ENCODE assay signal across 10 mouse cellular contexts in genomic region chr2:26357484-26357883, GRCm38 (mm10). TPM values are rescaled to one million over a fixed set of nuclear protein-coding genes. Genes with fewer than 3 reads are reported as not detected.
DNase-seq lines count a peak whose midpoint lies in the region; ATAC-seq lines count a peak whose summit lies in the region.
"Had no signal": no experiment of that assay in that cellular context is flagged by ENCODE, and none has a peak within 500 bp of the region (broad histone marks: within the 10 kb centered on the region; RNA-seq: fewer than 3 reads in every experiment).

No protein-coding gene starts in this region.

- H3K4me1 ChIP-seq in limb, embryonic 11.5 days (ENCODE audit: control insufficient read depth, insufficient read depth, low read length) = peaks cover 3% of the 10 kb centered on the region; the same call in 1 of the 2 replicates
- peaks cover 18% of the 10 kb centered on the region for H3K4me1 ChIP-seq in limb, embryonic 10.5 days
- peaks cover 6% of the 10 kb centered on the region for H3K4me1 ChIP-seq in embryonic facial prominence, embryonic 13.5 days

- no peak overlapping the region for H3K4me3 ChIP-seq in limb, embryonic 11.5 days (ENCODE audit: low read depth, low read length)
- no peak overlapping the region for H3K4me3 ChIP-seq in limb, embryonic 10.5 days
- no peak overlapping the region for H3K4me3 ChIP-seq in embryonic facial prominence, embryonic 13.5 days
- H3K4me3 ChIP-seq: heart, embryonic 13.5 days had no signal

- no peak for ATAC-seq in limb, embryonic 11.5 days (ENCODE audit: insufficient number of reproducible peaks, low FRiP score, low TSS enrichment, low read depth)
- no peak for ATAC-seq in embryonic facial prominence, embryonic 13.5 days (ENCODE audit: insufficient number of reproducible peaks, insufficient read depth, low FRiP score, low TSS enrichment, low read depth)
- ATAC-seq in monocyte, adult 5-6 weeks (replicated peaks; ENCODE audit: insufficient number of reproducible peaks, low FRiP score, low TSS enrichment, poor library complexity, severe bottlenecking) = no peak
- ATAC-seq: Patski had no signal

- WGBS in limb, embryonic 11.5 days = 58% methylated on average over 15 of the region's 15 CpGs
- WGBS in limb, embryonic 10.5 days = 64% methylated on average over 15 of the region's 15 CpGs
- 46% methylated on average over 15 of the region's 15 CpGs for WGBS in embryonic facial prominence, embryonic 13.5 days

- no peak for DNase-seq in limb, embryonic 11.5 days (ENCODE audit: low spot score)
- DNase-seq in limb, embryonic 10.5 days (ENCODE audit: low spot score) = no peak
- peak; percentile 52 for DNase-seq in R1 (ENCODE audit: low read depth, low spot score)
- peak; percentile 73 to 85 for DNase-seq in kidney, postnatal 4 days
- DNase-seq in adrenal gland, adult 18-20 months (ENCODE audit: low spot score in 2 of 2) = no peak
- DNase-seq: layer of hippocampus, adult 9-11 months had no signal

- H3K27ac ChIP-seq in limb, embryonic 11.5 days (replicated peaks; ENCODE audit: low read depth, low read length) = no peak overlapping the region
- no peak overlapping the region for H3K27ac ChIP-seq in limb, embryonic 10.5 days
- no peak overlapping the region for H3K27ac ChIP-seq in embryonic facial prominence, embryonic 13.5 days
- H3K27ac ChIP-seq: heart, embryonic 13.5 days had no signal

- H3K4me2 ChIP-seq in limb, embryonic 11.5 days (ENCODE audit: low read depth, severe bottlenecking) = no peak overlapping the region
- H3K4me2 ChIP-seq in embryonic facial prominence, embryonic 13.5 days = no peak overlapping the region
- H3K4me2 ChIP-seq: heart, embryonic 13.5 days had no signal

- H3K36me3 ChIP-seq in limb, embryonic 11.5 days (ENCODE audit: control insufficient read depth, insufficient read depth, low read length) = no peaks in the 10 kb centered on the region; the same call in none of the 2 replicates
- H3K36me3 ChIP-seq in limb, embryonic 10.5 days = peaks cover 11% of the 10 kb centered on the region
- H3K36me3 ChIP-seq in embryonic facial prominence, embryonic 13.5 days = 0 out of 2 replicates have a peak, but pooled peaks cover 4% of the 10 kb centered on the region

- no peaks in the 10 kb centered on the region for H3K9me3 ChIP-seq in limb, embryonic 11.5 days (ENCODE audit: control insufficient read depth, low read length)
- no peaks in the 10 kb centered on the region for H3K9me3 ChIP-seq in limb, embryonic 10.5 days (replicated peaks)
- H3K9me3 ChIP-seq in embryonic facial prominence, embryonic 13.5 days = no peaks in the 10 kb centered on the region
- H3K9me3 ChIP-seq: heart, embryonic 13.5 days had no signal

- H3K27me3 ChIP-seq in limb, embryonic 11.5 days (ENCODE audit: control insufficient read depth, insufficient read depth, low read length) = no peaks in the 10 kb centered on the region
- H3K27me3 ChIP-seq in limb, embryonic 10.5 days (ENCODE audit: low read depth, poor library complexity, severe bottlenecking) = no peaks in the 10 kb centered on the region
- H3K27me3 ChIP-seq in embryonic facial prominence, embryonic 13.5 days = no peaks in the 10 kb centered on the region
- H3K27me3 ChIP-seq: heart, embryonic 13.5 days; Patski had no signal

- H3K9ac ChIP-seq in limb, embryonic 11.5 days (ENCODE audit: low read length) = 0 out of 2 replicates have a peak overlapping the region, but pooled peaks have one; percentile 12
- H3K9ac ChIP-seq in embryonic facial prominence, embryonic 13.5 days = peak overlapping the region; percentile 44; the same call in 1 of the 2 replicates
- H3K9ac ChIP-seq: heart, embryonic 13.5 days had no signal

RNA-seq across cellular contexts. Expression of gene Card9, which starts 3.2 kb away (rescaled TPM):
- polyA plus RNA-seq in limb, embryonic 11.5 days (2014; fragmentation: Nextera tagmentation; extraction: Ambion mirVana) = 1.0 and 1.1 TPM in 2 replicates
- 0.49 and 0.54 TPM in 2 replicates for polyA plus RNA-seq in limb, embryonic 10.5 days (2016; fragmentation: Nextera tagmentation; extraction: Ambion mirVana)
- 0.81 and 1.3 TPM in 2 replicates for polyA plus RNA-seq in embryonic facial prominence, embryonic 13.5 days (2015; fragmentation: Nextera tagmentation; extraction: Ambion mirVana)
- 82.3 to 116 TPM (median 106 TPM) in 3 replicates for total RNA-seq in monocyte, adult 5-6 weeks (2017)
- 1 to 10 TPM; 1.9 to 2.0 TPM for total RNA-seq in adrenal gland, adult 18-20 months (2021)

RNA-seq across cellular contexts. Expression of gene Dnlz, which starts 5.6 kb away (rescaled TPM):
- 31.0 and 31.6 TPM in 2 replicates for polyA plus RNA-seq in limb, embryonic 11.5 days (2014; fragmentation: Nextera tagmentation; extraction: Ambion mirVana)
- 33.9 and 36.8 TPM in 2 replicates for polyA plus RNA-seq in limb, embryonic 10.5 days (2016; fragmentation: Nextera tagmentation; extraction: Ambion mirVana)
- polyA plus RNA-seq in embryonic facial prominence, embryonic 13.5 days (2015; fragmentation: Nextera tagmentation; extraction: Ambion mirVana) = 31.4 and 32.1 TPM in 2 replicates
- 3.4 to 8.6 TPM (median 3.7 TPM) in 3 replicates for total RNA-seq in monocyte, adult 5-6 weeks (2017)
- 10 to 100 TPM; 21.4 to 27.0 TPM for total RNA-seq in adrenal gland, adult 18-20 months (2021)

RNA-seq across cellular contexts. Expression of gene Snapc4, which starts 23.0 kb away (rescaled TPM):
- polyA plus RNA-seq in limb, embryonic 11.5 days (2014; fragmentation: Nextera tagmentation; extraction: Ambion mirVana) = 25.3 and 31.2 TPM in 2 replicates
- 41.4 and 42.1 TPM in 2 replicates for polyA plus RNA-seq in limb, embryonic 10.5 days (2016; fragmentation: Nextera tagmentation; extraction: Ambion mirVana)
- polyA plus RNA-seq in embryonic facial prominence, embryonic 13.5 days (2015; fragmentation: Nextera tagmentation; extraction: Ambion mirVana) = 33.9 and 38.9 TPM in 2 replicates
- total RNA-seq in monocyte, adult 5-6 weeks (2017) = 29.6 to 63.7 TPM (median 31.7 TPM) in 3 replicates
- total RNA-seq in adrenal gland, adult 18-20 months (2021) = 10 to 100 TPM; 31.0 to 36.5 TPM

RNA-seq across cellular contexts. Expression of gene Entr1, which starts 31.6 kb away (rescaled TPM):
- 128 and 132 TPM in 2 replicates for polyA plus RNA-seq in limb, embryonic 11.5 days (2014; fragmentation: Nextera tagmentation; extraction: Ambion mirVana)
- 127 and 148 TPM in 2 replicates for polyA plus RNA-seq in limb, embryonic 10.5 days (2016; fragmentation: Nextera tagmentation; extraction: Ambion mirVana)
- 142 and 153 TPM in 2 replicates for polyA plus RNA-seq in embryonic facial prominence, embryonic 13.5 days (2015; fragmentation: Nextera tagmentation; extraction: Ambion mirVana)
- 83.7 to 122 TPM (median 118 TPM) in 3 replicates for total RNA-seq in monocyte, adult 5-6 weeks (2017)
- 100 to 1,000 TPM; 114 to 119 TPM for total RNA-seq in adrenal gland, adult 18-20 months (2021)

RNA-seq across cellular contexts. Expression of gene Pmpca, which starts 31.7 kb away (rescaled TPM):
- polyA plus RNA-seq in limb, embryonic 11.5 days (2014; fragmentation: Nextera tagmentation; extraction: Ambion mirVana) = 99.8 and 111 TPM in 2 replicates
- 142 and 149 TPM in 2 replicates for polyA plus RNA-seq in limb, embryonic 10.5 days (2016; fragmentation: Nextera tagmentation; extraction: Ambion mirVana)
- 92.3 and 98.7 TPM in 2 replicates for polyA plus RNA-seq in embryonic facial prominence, embryonic 13.5 days (2015; fragmentation: Nextera tagmentation; extraction: Ambion mirVana)
- 54.9 to 68.4 TPM (median 59.0 TPM) in 3 replicates for total RNA-seq in monocyte, adult 5-6 weeks (2017)
- total RNA-seq in adrenal gland, adult 18-20 months (2021) = 100 to 1,000 TPM; 139 to 150 TPM

Comparison
In these comparisons a context has a peak if more than half of its experiments do, and no peak if none do; other contexts are left out.
1. DNase-seq: peak in R1 (single experiment) and kidney, postnatal 4 days (2 of 2); none in limb, embryonic 11.5 days (single experiment), limb, embryonic 10.5 days (single experiment) and adrenal gland, adult 18-20 months (0 of 2).